8 mouse cellular contexts compared by ENCODE assay signal in the genomic region with DNA sequence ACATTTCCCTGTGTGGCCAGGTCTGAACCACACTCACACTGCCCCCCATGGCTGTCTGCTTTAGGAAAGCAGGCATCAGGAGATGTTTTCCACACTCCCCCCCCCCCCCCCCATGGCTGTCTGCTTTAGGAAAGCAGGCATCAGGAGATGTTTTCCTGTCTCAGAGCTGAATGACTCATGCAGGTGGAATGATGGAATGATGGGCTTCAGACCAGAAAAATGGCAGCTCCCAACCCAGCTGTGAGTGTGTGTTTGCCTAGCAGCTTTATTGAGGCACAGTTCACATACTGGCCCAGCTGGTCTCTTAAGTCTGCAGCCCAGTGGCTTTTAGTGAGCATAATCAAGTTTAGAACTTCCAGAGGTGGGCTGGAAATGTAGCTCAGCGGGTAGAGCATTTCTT. TPM values are rescaled to one million over a fixed set of nuclear protein-coding genes. Genes with fewer than 3 reads are reported as not detected.
A peak's percentile ranks its signal among the peaks of the same experiment; 100 is the strongest.
DNase-seq lines count a peak whose midpoint lies in the region; ATAC-seq and TF ChIP-seq lines count a peak whose summit lies in the region.

No protein-coding gene starts in this region.

- intact Hi-C loops in gastrocnemius, postnatal 14 days (cut with DNase I; ENCODE audit: low total_unique reads): no loop called here

- TF ChIP-seq EP300 in lung, postnatal 0 days (IDR thresholded peaks at IDR 0.05): 0 out of 2 replicates have a peak, but pooled peaks have one; percentile 28

- H3K27ac ChIP-seq in kidney, embryonic 14.5 days (ENCODE audit: low read depth, low read length): peak overlapping the region; percentile 33; the same call in 1 of the 2 replicates
- H3K27ac ChIP-seq in lung, postnatal 0 days (ENCODE audit: low read length): no peak overlapping the region

- peaks cover 29% of the 10 kb centered on the region for H3K4me1 ChIP-seq in kidney, embryonic 14.5 days (ENCODE audit: control insufficient read depth, insufficient read depth, low read length)
- H3K4me1 ChIP-seq in lung, postnatal 0 days (ENCODE audit: insufficient read depth, low read depth, low read length): peaks cover 8% of the 10 kb centered on the region

- ATAC-seq in kidney, embryonic 14.5 days (ENCODE audit: low FRiP score, low TSS enrichment): no peak
- peak; percentile 77 for ATAC-seq in lung, postnatal 0 days

- no peak for TF ChIP-seq CTCF in lung, postnatal 0 days (IDR thresholded peaks at IDR 0.05)

- H3K27me3 ChIP-seq in kidney, embryonic 14.5 days (ENCODE audit: control insufficient read depth, insufficient read depth, low read length): no peaks in the 10 kb centered on the region
- no peaks in the 10 kb centered on the region for H3K27me3 ChIP-seq in lung, postnatal 0 days (replicated peaks; ENCODE audit: insufficient read depth, low read length)

- no peaks in the 10 kb centered on the region for H3K9me3 ChIP-seq in kidney, embryonic 14.5 days (ENCODE audit: control insufficient read depth, low read length)
- no peaks in the 10 kb centered on the region for H3K9me3 ChIP-seq in lung, postnatal 0 days (ENCODE audit: low read length)

- no peak overlapping the region for H3K4me3 ChIP-seq in kidney, embryonic 14.5 days (ENCODE audit: low read length)
- H3K4me3 ChIP-seq in lung, postnatal 0 days (ENCODE audit: low read depth, low read length): no peak overlapping the region

- no peak overlapping the region for H3K9ac ChIP-seq in kidney, embryonic 14.5 days (ENCODE audit: low read depth, low read length)
- H3K9ac ChIP-seq in lung, postnatal 0 days (replicated peaks; ENCODE audit: low read depth): no peak overlapping the region

- H3K36me3 ChIP-seq in kidney, embryonic 14.5 days (ENCODE audit: control insufficient read depth, insufficient read depth, low read length): no peaks in the 10 kb centered on the region
- no peaks in the 10 kb centered on the region for H3K36me3 ChIP-seq in lung, postnatal 0 days (ENCODE audit: insufficient read depth, low read length)

- no peak overlapping the region for H3K4me2 ChIP-seq in kidney, embryonic 14.5 days (replicated peaks; ENCODE audit: low read depth, low read length)
- no peak overlapping the region for H3K4me2 ChIP-seq in lung, postnatal 0 days (replicated peaks; ENCODE audit: low read depth, low read length)

- no peak for DNase-seq in kidney, adult 8-10 months
- peak; percentile 95 for DNase-seq in NIH3T3 (ENCODE audit: low read depth)
- DNase-seq in fibroblast of lung, adult 2 months (ENCODE audit: low read depth): peak; percentile 90
- DNase-seq in lung, postnatal 0 days (ENCODE audit: low spot score): peak; percentile 56
- no peak for DNase-seq in left cerebral cortex, adult 11 months (ENCODE audit: low spot score)
- no peak for DNase-seq in gastrocnemius, postnatal 14 days
- no peak for DNase-seq in spleen, adult 12 weeks (ENCODE audit: low spot score)

- WGBS in kidney, embryonic 14.5 days: 78% methylated on average over 1 of the region's 1 CpGs
- WGBS in lung, postnatal 0 days: 94% methylated on average over 1 of the region's 1 CpGs

RNA-seq across cellular contexts. Expression of gene Arhgef18, which starts 25.3 kb away (rescaled TPM):
- polyA plus RNA-seq in kidney, embryonic 14.5 days (2014; fragmentation: Nextera tagmentation; extraction: Ambion mirVana): 8.9 and 11.7 TPM in 2 replicates
- 5.8 and 6.1 TPM in 2 replicates for polyA plus RNA-seq in lung, postnatal 0 days (2015; fragmentation: Nextera tagmentation; extraction: Ambion mirVana)
- total RNA-seq in gastrocnemius, postnatal 14 days (2021): 1 to 10 TPM; 9.4 to 9.6 TPM

RNA-seq across cellular contexts. Expression of gene Pex11g, which starts 49.4 kb away (rescaled TPM):
- 3.7 and 4.4 TPM in 2 replicates for polyA plus RNA-seq in kidney, embryonic 14.5 days (2014; fragmentation: Nextera tagmentation; extraction: Ambion mirVana)
- polyA plus RNA-seq in lung, postnatal 0 days (2015; fragmentation: Nextera tagmentation; extraction: Ambion mirVana): 7.8 and 9.1 TPM in 2 replicates
- 1 to 10 TPM; 2.4 to 2.7 TPM for total RNA-seq in gastrocnemius, postnatal 14 days (2021)

RNA-seq across cellular contexts. Expression of gene Tex45, which starts 52.6 kb away (rescaled TPM):
- polyA plus RNA-seq in kidney, embryonic 14.5 days (2014; fragmentation: Nextera tagmentation; extraction: Ambion mirVana): not detected in 2 replicates
- polyA plus RNA-seq in lung, postnatal 0 days (2015; fragmentation: Nextera tagmentation; extraction: Ambion mirVana): not detected in 2 replicates
- not detected for total RNA-seq in gastrocnemius, postnatal 14 days (2021)

Comparison
In these comparisons a context has a peak if more than half of its experiments do, and no peak if none do; other contexts are left out.
1. DNase-seq: peak in NIH3T3 (single experiment), fibroblast of lung, adult 2 months (single experiment) and lung, postnatal 0 days (single experiment); none in kidney, adult 8-10 months (0 of 2), left cerebral cortex, adult 11 months (single experiment), gastrocnemius, postnatal 14 days (single experiment) and spleen, adult 12 weeks (single experiment).